Mouse (Mus musculus): Measurements from ENCODE around the gene E030025P04Rik.

E030025P04Rik gene

DNA sequence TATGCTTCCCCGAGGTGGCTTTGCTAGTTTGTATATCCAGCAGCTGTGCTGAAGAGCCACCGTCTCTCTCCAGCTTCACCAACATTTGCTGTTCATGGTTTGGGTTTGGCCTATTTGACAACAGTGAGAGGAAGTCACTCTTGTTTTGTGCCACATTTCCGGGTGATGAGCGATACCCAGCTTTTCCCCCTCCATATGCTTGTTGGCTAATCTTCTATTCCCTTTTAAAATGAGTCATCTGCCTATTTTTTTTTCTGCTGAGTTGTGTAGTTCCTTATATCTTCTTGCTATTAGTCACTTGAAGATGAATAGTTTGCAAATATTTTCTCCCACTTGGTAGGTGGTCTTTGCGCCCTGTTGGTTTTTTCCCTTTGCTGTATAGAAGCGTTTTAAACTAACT is 43.9 kb downstream of the E030025P04Rik start:
- no peak for DNase-seq (ENCODE audit: low spot score)

DNA sequence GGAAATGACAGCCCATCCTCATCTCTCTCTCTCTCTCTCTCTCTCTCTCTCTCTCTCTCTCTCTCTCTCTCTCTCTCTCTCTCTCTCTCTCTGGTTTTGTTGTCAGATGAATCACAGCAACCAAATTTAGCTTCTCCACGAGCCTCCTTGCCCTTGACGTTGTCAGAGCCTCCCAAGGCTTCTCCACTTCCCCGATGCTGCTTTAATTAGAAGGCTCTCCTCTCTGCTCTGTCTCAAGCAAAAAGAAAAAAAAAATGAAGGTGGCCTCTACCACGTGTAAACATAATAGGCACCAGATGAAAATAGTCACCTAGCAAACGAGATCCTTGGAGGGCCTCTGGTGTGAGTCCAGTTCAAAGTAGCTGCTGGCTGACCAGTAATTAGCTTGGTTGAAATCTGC is 52.3 kb downstream of the E030025P04Rik start:
- DNase-seq (ENCODE audit: low spot score): no peak

All from urinary bladder, postnatal 14 days (tissue).